Mouse (Mus musculus) common myeloid progenitor, adult 5-6 weeks (primary cell): ENCODE results near the gene Naa16. TPM values are rescaled to one million over a fixed set of nuclear protein-coding genes. Genes with fewer than 3 reads are reported as not detected.

Experiments
- ATAC-seq: replicated peaks from 2 replicates; pipeline ENCODE4 v1.8.0; 2016; ENCODE audit warnings: low read depth, mild to moderate bottlenecking, moderate TSS enrichment, inconsistent platforms; ENCODE audit not compliant: poor library complexity, severe bottlenecking
- total RNA-seq: library from RNA; stranded (forward); fragments of 200-1000, 187-1606 nt; gene quantifications from 2 replicates; pipeline ENCODE4 v1.2.3, GENCODE M21; 2017

Gene Naa16
- total RNA-seq = 30.6 and 71.9 TPM in 2 replicates

DNA sequence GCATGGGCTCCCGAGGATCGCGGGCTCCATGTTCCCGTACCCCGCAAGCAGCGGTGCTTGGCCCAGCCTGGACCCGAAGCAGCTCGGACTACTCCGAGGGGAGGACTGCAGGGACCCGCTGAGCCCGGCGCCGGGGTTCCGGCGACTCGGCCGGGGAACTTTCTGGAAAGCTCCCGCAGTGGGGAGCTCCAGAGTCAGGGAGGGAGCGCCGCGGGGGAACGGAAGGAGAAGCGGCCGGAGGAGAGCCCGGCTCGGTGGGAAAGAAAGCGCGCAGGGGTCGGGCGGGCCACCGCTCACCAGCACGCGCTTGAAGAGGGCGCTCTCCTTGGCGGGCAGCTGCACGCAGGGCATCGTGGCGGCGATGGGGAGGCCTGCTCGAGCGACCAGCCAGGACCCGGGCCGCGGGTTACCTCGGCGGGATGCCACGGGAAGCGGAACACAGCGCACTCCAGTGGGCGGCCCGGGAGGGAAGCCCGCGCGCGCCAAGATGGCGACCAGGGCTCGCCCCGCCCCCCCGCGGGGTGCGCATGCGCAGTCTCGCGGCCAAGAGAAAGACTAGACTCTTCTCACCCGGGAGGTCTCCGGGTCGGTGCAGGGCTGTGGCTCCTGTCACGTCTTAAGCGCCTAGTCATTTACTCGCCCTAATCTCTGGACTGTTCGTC lies at the start of gene Naa16:
Gene Naa16 (minus strand): TSS at position 514 of the 662 bp plus-strand sequence.
- ATAC-seq = peak; percentile 76

DNA sequence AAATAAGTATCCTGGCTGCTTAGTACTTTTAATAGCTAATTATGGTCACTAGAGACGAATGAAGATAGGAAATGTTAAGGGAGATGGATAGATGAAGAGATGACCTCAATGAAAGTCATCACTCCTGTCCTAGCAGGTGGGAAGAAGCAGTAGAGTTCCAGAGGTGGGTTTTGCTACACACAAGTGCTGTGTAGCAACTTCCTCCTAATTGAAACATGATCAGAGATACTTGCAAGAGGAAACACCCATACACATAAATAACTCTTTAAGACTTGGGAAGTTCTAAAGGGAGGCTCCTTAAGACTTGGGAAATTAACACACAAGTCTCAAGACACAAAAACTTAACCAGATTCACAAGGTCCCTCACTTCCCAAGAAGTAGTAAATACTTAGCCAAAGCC lies 43.5 kb upstream of the Naa16 start:
- ATAC-seq = no peak

DNA sequence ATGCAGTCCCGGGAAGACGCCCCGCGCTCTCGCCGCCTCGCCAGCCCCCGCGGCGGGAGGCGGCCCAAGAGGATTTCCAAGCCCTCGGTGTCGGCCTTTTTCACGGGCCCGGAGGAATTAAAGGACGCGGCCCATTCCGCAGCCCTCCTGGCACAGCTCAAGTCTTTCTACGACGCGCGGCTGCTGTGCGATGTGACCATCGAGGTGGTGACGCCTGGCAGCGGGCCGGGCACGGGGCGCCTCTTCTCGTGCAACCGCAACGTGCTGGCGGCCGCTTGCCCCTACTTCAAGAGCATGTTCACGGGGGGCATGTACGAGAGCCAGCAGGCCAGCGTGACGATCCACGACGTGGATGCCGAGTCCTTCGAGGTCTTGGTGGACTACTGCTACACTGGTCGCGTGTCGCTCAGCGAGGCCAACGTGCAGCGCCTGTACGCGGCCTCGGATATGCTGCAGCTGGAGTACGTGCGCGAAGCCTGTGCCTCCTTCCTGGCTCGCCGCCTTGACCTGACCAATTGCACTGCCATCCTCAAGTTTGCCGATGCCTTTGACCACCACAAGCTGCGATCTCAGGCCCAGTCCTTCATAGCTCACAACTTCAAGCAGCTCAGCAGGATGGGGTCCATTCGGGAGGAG lies 36.3 kb upstream of the Naa16 start:
- peak; percentile 4; the same call in 1 of the 2 replicates for ATAC-seq

DNA sequence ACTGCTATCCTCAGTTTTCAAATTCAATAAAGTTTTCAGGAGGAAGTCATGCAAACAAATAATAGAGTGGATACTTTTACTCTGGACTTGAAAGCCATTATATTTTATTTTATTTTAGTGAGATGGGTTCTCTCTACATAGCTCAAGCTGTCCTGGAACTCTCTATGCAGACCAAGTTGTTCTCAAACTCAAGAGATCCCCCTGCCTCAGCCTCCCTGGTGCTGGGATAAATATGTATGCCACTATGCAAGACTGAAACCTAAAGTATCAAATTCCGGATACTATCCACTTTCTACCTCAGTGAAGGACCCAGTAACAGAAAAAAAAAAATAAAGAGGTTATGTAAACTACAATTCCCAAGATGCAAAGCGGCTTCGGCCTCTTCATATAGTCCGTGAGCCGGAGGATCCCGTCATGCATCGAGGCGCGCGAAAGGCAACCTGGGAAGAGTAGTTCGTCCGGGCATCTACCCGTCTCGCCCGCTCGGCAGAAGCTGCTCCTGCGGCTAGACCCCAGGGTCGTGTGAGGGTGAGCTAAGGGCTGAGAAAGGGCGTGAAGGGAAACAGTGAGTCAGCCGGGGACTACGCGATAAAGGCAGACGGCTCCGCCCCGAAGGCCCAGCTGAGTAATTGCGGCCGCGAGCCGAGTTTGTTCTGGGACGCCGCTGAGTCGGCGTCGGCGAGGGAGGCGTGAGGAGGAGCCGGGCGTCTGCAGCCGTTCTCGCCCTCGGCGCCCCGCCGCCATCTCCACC lies 35.6 kb upstream of the Naa16 start, which contains the start of gene Kbtbd7:
Gene Kbtbd7 (plus strand): TSS at position 533 of the 751 bp plus-strand sequence.
- peak; percentile 99 for ATAC-seq

DNA sequence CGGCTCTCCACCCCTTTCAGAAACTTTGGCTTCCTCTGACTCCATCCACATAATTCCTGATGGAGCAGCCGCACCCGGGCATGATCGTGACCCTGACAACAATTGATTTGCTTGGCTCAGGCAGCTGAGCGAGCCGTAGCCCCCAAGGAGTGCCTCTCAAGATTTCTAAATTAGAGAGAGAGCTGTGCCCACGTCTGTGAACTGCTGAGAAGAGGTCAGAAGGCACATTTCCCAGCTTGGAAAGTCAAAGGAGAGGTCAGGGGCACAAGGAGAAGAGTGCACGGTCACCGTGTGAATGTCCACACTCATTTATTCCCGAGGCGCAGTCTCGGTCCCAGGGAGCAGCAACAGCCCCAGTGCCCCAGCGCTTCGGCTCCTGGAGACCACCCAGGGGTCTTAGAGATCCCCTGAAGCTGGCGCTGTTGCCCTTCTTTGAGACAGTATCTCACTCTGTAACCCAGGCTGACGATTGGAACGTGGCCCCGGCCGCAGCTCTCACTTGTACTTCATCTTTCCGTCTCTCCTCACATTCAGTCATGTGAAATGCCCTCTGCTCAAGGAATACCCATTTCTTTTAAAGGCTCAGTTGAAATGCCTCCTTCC lies 29.6 kb upstream of the Naa16 start:
- ATAC-seq = no peak

DNA sequence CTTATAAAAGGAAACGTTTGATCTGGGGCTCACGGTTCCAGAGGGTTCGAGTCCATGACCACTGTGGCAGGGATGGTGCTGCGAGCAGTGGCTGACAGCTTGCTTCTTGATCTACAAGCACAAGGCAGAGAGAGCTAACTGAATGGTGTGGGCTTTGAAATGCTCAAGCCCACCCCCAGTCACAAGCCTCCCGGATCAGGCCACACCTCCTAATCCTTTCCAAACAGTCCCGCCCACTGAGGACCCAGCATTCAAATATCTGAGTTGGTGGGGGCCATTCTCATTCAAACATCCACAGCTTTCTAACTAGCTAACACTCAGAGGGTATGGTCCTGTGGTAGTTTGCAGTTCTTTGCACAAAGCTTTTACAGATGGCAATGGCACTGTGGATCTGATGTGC lies 22.5 kb upstream of the Naa16 start:
- ATAC-seq = no peak

DNA sequence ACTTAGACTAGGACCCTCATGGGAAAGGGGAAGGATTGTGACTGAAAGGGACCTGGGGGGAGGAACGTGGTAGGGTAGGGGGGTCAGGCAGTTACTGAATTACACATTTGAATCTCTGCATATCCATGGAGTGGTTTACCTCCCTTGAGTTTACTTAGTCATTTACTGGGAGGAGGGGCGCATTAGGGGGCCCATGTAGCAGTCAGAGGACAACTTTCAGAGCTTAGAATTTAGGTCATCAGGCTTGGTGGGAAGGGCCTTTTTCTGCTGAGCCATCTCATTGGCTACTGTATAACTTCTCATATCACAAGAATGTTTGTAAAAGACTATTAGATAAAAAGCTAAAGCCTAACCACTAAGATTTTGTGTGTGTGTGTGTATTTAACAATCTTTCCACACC lies 20.1 kb upstream of the Naa16 start:
- no peak for ATAC-seq

DNA sequence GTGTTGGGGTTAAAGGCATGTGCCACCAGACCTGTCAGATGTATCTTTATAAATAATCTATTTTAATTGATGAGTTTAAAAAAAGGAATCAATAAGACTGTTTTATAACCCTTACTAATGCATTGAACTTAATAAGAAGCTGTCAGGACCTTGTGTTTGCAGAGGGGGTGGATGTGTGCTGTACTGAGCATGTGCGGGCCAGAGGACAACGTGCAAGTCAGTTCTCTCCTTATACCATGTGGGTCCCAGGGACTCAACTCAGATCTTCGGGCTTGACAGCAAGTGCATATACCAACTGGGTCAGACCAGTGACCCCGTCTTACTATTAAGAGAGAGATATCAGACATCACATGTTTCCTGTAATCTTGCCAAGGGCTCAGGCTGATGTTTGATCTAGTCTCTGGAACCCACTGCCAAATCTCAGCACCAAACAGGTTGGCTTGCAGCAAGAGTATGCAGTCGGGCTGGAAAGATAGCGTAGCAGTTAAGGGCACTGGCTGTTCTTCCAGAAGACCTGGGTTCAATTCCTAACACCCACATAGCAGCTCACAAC lies 18.8 kb upstream of the Naa16 start:
- no peak for ATAC-seq

DNA sequence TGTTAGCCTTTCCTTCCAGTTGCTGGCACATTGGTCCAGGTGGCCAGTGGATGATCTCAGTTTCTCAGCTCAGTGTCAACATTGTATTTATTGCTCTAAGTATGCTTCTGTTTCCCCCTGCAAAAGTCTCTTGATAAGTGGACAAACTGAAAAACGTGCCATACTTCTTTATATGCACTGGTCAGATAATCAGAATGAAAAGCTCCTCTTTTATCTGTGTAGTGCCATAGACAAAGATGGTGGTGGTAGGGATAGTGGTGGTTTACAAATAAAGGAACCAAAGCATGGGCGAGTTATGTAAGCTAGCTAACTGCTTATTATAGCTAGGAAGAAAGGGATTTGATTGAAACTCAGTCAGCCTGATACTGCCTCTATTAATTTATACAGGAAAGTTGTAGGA lies 17.1 kb upstream of the Naa16 start:
- ATAC-seq = no peak

DNA sequence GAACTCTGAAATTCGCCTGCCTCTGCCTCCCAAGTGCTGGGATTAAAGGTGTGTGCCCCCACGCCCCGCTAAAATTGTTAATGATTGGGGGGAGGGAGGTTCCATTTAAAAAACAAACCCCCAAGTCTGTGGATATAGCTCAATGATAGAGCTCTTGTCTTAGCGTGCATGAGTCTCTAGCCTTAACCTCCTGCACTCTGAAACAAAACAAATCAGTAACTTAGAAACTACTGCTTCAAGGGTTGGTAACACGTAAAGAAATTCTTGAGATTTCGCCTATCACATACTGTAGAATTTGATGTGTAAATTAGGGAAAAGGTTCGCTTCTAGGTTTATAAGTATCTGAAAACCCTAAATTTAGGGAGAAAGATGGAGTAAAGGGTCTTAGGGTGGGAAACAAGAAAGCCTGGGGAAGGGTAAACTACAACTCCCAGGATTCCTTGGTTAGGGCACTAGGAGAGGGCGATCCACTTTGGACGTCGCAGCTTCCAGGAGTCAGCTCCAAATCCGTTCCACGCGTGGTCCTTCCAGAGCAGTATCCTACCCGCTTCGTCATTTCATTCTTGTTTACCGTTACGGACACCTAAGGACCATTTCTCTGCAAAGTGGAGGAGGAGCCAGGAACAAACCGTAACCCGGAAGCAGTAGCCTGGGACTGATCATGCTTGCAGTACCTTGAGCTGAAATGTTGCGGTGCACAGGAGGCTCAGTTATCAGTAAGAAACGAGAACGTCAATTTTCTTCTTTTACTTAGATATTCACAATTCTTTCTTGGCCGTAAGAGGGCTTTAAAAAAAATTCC lies 6.9 kb upstream of the Naa16 start, which contains the start of gene Mtrf1:
Gene Mtrf1 (plus strand): TSS at position 452 of the 802 bp plus-strand sequence.
- peak; percentile 89 for ATAC-seq

DNA sequence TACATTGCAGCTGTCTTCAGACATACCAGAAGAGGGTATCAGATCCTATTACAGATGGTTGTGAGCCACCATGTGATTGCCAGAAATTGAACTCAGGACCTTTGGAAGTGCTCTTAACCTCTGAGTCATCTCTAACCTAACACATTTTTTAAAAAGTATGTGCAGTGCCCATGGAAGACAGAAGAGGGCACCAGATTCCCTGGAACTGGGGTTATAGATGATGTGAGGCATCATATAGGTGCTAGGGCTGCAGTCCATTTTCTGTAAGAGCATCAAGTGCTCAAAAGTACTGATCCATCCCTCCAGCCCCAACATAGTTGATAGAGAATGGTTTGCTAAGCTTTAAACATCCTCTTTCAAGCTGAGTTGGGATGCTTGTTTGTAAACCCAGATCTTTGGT lies 4.0 kb upstream of the Naa16 start:
- peak; percentile 45 for ATAC-seq

DNA sequence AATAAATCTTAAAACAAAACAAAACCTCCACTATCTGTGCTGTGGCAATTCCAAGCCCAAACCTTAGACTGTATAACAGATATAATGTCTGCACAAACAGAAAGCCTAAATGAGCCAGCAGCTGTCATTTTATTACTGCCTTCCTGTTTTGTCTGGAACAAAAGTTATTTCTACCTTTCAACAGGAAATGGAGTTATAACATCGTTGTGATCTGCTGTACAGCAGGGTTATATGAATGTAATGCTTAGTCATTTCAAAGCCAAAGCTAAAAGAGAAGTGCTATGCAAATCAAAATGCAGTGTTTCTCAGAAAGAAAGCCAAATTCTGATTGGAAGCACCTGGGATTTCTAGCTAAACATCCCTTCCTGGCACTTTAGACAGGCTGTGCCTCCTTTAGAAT lies 2.7 kb upstream of the Naa16 start:
- no peak for ATAC-seq

DNA sequence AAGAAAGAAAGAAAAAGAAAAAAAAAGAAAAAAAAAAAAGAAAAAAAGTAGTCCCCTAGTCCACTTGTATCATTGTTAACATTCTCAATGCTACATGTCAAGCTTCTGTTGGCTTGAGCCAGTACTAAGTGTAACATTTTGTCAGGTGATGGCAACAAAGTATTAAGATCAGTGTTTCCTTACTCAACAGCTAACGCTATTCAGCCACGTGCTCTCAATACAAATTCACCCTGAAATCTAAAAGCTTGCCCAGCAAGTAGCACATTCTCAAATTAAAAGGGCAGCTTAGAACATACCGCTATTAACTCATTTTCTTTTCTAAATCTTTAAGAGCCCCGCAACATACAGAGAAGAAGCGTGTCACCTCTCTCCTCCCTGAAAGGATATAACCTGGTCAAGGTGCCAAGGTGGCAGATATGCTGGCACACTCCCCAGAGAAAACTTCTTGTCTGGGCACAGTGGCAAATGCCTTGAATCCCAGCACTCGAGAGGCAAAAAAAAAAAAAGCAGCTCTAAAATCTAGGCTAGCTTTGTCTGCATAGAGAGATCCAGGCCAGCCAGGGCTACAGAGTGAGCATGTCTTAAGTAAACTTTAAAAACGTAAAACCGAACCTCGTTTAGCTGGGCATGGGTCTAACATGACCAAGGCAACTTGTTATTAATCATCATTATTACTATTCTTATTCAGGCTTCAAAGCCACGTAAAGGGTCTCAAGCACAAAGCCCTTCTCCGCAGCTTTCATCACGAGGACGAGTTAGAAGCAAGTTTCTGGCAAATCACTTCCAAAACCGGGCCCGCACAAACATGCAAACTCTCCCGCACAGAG lies 927 bp downstream of the Naa16 start:
- ATAC-seq = no peak

DNA sequence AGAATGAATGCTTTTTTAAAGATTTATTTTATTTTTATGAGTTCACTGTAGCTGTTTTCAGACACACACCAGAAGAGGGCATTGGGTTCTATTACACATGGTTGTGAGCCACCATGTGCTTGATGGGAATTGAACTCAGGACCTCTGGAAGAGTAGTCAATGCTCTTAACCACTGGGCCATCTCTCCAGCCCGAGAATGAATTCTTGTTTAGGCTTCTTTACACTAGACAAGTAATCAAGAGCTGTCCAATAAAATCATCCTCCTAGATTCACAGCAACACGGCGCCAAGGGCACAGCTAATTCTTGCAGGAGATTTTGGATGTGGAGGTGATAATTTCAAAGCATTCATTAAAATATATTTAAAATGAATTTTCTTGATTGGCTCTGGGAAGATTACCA lies 2.3 kb downstream of the Naa16 start:
- no peak for ATAC-seq

DNA sequence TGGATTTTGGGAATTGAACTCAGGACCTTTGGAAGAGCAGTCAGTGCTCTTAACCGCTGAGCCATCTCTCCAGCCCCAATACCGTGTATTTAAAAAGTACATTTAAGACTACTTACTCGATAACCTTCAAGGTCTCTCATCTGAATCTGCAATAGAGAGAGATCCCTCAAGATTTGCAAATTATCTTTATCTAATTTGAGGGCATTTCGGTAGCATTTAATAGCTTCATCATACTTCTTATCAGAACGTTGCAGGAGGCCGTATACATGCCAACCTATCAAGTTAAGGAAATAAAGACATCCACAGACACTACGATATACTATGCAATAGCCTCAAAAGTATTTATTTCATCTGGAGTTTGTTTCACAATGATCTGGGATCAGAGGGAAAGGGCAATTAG lies 7.5 kb downstream of the Naa16 start:
- no peak; the same call in 1 of the 2 replicates for ATAC-seq

DNA sequence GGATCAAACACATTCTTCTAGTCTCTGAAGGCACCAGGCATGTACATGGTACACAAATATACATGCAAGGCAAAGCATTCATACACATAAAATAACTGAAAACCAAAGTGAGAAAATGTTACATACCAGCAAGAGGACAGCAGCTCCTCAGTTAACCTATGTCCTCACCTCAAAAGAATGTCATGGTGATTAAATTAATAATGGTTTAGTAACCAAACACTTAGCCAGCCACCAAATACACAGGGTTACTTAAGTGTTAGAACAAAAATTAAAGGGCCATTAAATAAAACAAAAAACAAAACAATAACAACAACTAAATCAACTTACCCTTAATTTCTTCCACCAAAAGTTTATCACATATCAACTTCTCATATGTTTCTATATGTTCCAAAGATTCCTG lies 13.5 kb downstream of the Naa16 start:
- ATAC-seq = no peak

DNA sequence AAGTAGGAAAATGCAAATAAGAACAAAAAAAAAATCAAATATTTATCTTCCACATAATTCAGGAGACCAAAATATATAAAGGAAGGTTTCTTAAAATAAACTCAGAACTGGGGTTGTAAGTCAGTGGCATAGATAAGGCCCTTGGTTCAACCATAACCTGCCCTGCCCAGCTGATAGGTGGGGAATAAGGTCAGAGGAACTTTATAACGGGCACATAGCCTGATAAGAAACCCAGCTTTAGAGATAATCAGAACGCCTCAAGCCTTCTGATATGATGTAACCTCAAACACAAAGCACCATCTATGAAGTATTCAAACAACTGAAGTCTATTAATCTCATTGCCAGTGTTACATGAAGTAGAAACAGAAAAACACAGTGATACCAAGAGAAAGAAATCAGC lies 32.5 kb downstream of the Naa16 start:
- peak; percentile 39; the same call in 1 of the 2 replicates for ATAC-seq

DNA sequence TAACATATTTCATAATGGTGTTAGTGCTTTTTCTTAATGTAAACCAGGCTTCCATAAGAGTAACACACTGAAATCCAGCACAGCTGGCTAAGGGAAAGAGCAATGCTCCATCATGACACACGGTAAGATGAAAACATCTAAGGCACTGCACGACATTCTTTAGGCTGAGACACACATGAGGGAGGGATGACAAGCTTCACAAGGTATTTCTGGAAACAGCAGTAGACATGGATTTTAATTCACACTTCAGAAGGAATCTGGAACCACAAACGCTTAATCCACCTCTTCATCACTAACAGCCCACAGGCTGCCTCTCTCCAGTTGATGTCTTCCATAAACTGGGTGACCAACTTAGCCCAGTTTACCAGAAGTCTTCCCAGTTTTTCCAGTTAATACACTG lies 44.2 kb downstream of the Naa16 start:
- no peak for ATAC-seq

DNA sequence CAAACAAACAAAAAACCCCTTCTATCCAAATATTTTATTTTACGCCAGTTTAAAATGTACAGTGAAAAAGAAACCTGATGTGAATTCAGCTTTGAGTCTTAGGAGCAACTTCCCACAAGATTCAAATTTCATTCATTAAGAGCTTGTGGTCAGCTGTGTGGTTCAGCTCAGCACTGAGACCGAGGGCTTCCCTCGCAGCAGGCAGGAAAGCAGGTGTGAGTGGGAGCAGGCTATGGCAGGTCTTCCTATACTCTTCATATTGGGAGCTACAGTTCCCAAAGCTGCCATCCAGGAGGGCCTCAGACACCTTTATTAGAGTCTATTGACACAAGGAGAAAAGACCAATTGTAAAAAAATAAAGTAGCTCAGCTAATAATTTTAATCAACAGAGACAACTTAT lies 55.0 kb downstream of the Naa16 start:
- ATAC-seq = no peak
